ENCODE assay signal across 8 mouse cellular contexts in genomic region chr4:106838548-106839253, GRCm38 (mm10). TPM values are rescaled to one million over a fixed set of nuclear protein-coding genes. Genes with fewer than 3 reads are reported as not detected.
A peak's percentile ranks its signal among the peaks of the same experiment; 100 is the strongest.
DNase-seq lines count a peak whose midpoint lies in the region; ATAC-seq and TF ChIP-seq lines count a peak whose summit lies in the region.

No protein-coding gene starts in this region.

- peaks cover 64% of the 10 kb centered on the region for H3K4me1 ChIP-seq in hindbrain, embryonic 13.5 days (replicated peaks)

- peak overlapping the region; percentile 55 for H3K4me3 ChIP-seq in hindbrain, embryonic 13.5 days

- peak; percentile 83 for ATAC-seq in Patski
- peak; percentile 87 for ATAC-seq in hindbrain, embryonic 13.5 days (ENCODE audit: low FRiP score)

- H3K4me2 ChIP-seq in hindbrain, embryonic 13.5 days: peak overlapping the region; percentile 100

- no peak for DNase-seq in Patski (ENCODE audit: low read depth, low spot score)
- DNase-seq in cerebellum, postnatal 10 days: peak; percentile 99
- DNase-seq in frontal cortex, postnatal 14 days (ENCODE audit: low spot score in 2 of 2): peak; percentile 87 to 96
- DNase-seq in layer of hippocampus, postnatal 36 days: peak; percentile 95 to 97
- peak; percentile 95 for DNase-seq in lung, postnatal 25 days (ENCODE audit: low spot score)
- peak; percentile 76 for DNase-seq in retina, adult 2 months (ENCODE audit: low read depth, low spot score)
- DNase-seq in thymus, postnatal 36 days: peak; percentile 97 to 99

- CTCF ChIA-PET in Patski (lab: Charles Lee): interaction anchor here (0.6 to 2.1 kb wide), 14 partner anchors 10 to 325 kb away, joined by 3 to 20 read pairs (median 4); partner anchors contain the start of gene Ssbp3

- no peaks in the 10 kb centered on the region for H3K27me3 ChIP-seq in Patski
- H3K27me3 ChIP-seq in hindbrain, embryonic 13.5 days: no peaks in the 10 kb centered on the region

- H3K9ac ChIP-seq in hindbrain, embryonic 13.5 days: peak overlapping the region; percentile 96

- no peak for TF ChIP-seq CTCF in Patski (IDR thresholded peaks at IDR 0.05)

- H3K9me3 ChIP-seq in hindbrain, embryonic 13.5 days: no peaks in the 10 kb centered on the region

- POLR2A ChIA-PET in Patski (lab: Charles Lee): interaction anchor here (0.6 to 1.5 kb wide), 2 partner anchors 72 to 150 kb away, joined by 3 to 9 read pairs; partner anchors contain the start of gene Ssbp3

- 1% methylated on average over 32 of the region's 36 CpGs for WGBS in hindbrain, embryonic 13.5 days

- peak overlapping the region; percentile 100 for H3K27ac ChIP-seq in hindbrain, embryonic 13.5 days

- H3K36me3 ChIP-seq in hindbrain, embryonic 13.5 days: no peaks in the 10 kb centered on the region

- in situ Hi-C loops in Patski (cut with MboI; ENCODE audit: low pct_unique_long_range_greater_than_20kb): loop anchor here (5.0 kb wide), 1 partner anchor 329 kb away; no protein-coding TSS in a partner anchor

RNA-seq across cellular contexts. Expression of gene Acot11, which starts 33.9 kb away (rescaled TPM):
- polyA plus RNA-seq in Patski (2021): 0.23 TPM
- 1.3 and 1.5 TPM in 2 replicates for polyA plus RNA-seq in hindbrain, embryonic 13.5 days (2015; fragmentation: Nextera tagmentation; extraction: Ambion mirVana)
- 10 to 100 TPM; 50.8 to 52.0 TPM for total RNA-seq in layer of hippocampus, postnatal 36 days (2021)
